Mouse (Mus musculus) G1E (cell line): Measurements from ENCODE around the gene St8sia1. TPM values are rescaled to one million over a fixed set of nuclear protein-coding genes. Genes with fewer than 3 reads are reported as not detected.
A peak's percentile ranks its signal among the peaks of the same experiment; 100 is the strongest.

Experiments used
- ATAC-seq: 2 replicates; pipeline ENCODE4 v1.8.0; 2016; ENCODE audit warnings: mild to moderate bottlenecking; ENCODE audit not compliant: insufficient number of reproducible peaks, poor library complexity, low FRiP score, severe bottlenecking; ENCODE audit errors: extremely low read depth
- DNase-seq: peaks from one replicate; pipeline ENCODE4 v3.0.0; 2012; ENCODE audit warnings: low spot score
- H3K27me3 ChIP-seq: 2 replicates; pipeline ENCODE4 v1.6.1; 2012; ENCODE audit warnings: mild to moderate bottlenecking, low read length, inconsistent platforms; ENCODE audit not compliant: insufficient read depth
- H3K36me3 ChIP-seq: replicated peaks from 2 replicates; pipeline ENCODE3; 2012; ENCODE audit warnings: mild to moderate bottlenecking, inconsistent platforms
- H3K4me1 ChIP-seq: 2 replicates; pipeline ENCODE4 v1.6.1; 2012; ENCODE audit warnings: low read depth, low read length, inconsistent platforms, mixed read lengths; ENCODE audit not compliant: insufficient read depth
- H3K4me3 ChIP-seq: 2 replicates; pipeline ENCODE4 v1.5.1; 2012; ENCODE audit warnings: low read depth, mild to moderate bottlenecking, inconsistent platforms, low read length, moderate library complexity, mixed read lengths
- H3K9me3 ChIP-seq: replicated peaks from 2 replicates; pipeline ENCODE4 v1.6.1; 2012; ENCODE audit warnings: inconsistent platforms
- CTCF ChIP-seq: IDR thresholded peaks from 2 replicates; pipeline ENCODE4 v1.5.1; 2012; ENCODE audit warnings: low read depth, low read length, inconsistent platforms, mixed read lengths
- GATA1 ChIP-seq: IDR thresholded peaks from 2 replicates; pipeline ENCODE4 v1.6.1; 2012; ENCODE audit warnings: borderline replicate concordance, low read length, inconsistent platforms, mixed read lengths
- GATA2 ChIP-seq: IDR thresholded peaks from 2 replicates; pipeline ENCODE4 v1.6.1; 2012; ENCODE audit warnings: low read depth, low read length, inconsistent platforms, borderline replicate concordance
- POLR2AphosphoS5 ChIP-seq: IDR thresholded peaks from 2 replicates; pipeline ENCODE4 v1.6.1; 2012; ENCODE audit warnings: low read depth, low read length, inconsistent platforms; ENCODE audit not compliant: insufficient replicate concordance
- TAL1 ChIP-seq: conservative IDR thresholded peaks from 2 replicates; pipeline ENCODE4 v1.6.1; 2012; ENCODE audit warnings: low read depth, low read length, inconsistent platforms, mixed read lengths
- polyA plus RNA-seq: library from polyadenylated mRNA; stranded (reverse); fragments of >175 nt; gene quantifications from 2 replicates; pipeline ENCODE4 v1.2.3, GENCODE M21; 2012
- total RNA-seq, 2 experiments: library from RNA; stranded (forward) in 1 of 2; stranded (reverse) in 1 of 2; fragments of 200-1000 nt in 1 of 2; fragments of >200 nt in 1 of 2; fragmentation: Nextera tagmentation in 1 of 2; gene quantifications; 2 replicates each; pipeline ENCODE4 v1.2.3; 2014 to 2017

The St8sia1 gene
- total and polyA plus RNA-seq, 3 experiments = 0.11 TPM; not detected in 2

- Histone ChIP-seq H3K4me3 (peak overlapping the region; percentile 28; the same call in 1 of the 2 replicates), H3K4me1 (peaks cover 27% of the 10 kb centered on the region), H3K36me3 (no peaks in the 10 kb centered on the region), H3K27me3 (no peaks in the 10 kb centered on the region), H3K9me3 (peaks cover 5% of the 10 kb centered on the region; the same call in 1 of the 2 replicates)
- ATAC-seq (peak; percentile 29), DNase-seq (no peak)
- no peak for TF ChIP-seq POLR2AphosphoS5
- no peak for TF ChIP-seq GATA1
- no peak for TF ChIP-seq TAL1
- TF ChIP-seq CTCF = no peak
- TF ChIP-seq GATA2 = no peak
Observed at GRCm38 (mm10) chr6:142908911-142909770, 55.1 kb downstream of the St8sia1 start.

- peaks cover 27% of the 10 kb centered on the region for H3K4me1 ChIP-seq
- peaks cover 5% of the 10 kb centered on the region; the same call in 1 of the 2 replicates for H3K9me3 ChIP-seq
- ATAC-seq = peak; percentile 96
- no peak overlapping the region; the same call in 1 of the 2 replicates for H3K4me3 ChIP-seq
- H3K27me3 ChIP-seq = no peaks in the 10 kb centered on the region
- peak; percentile 16 for DNase-seq
- TF ChIP-seq TAL1 (peak; percentile 99), GATA2 (no peak), POLR2AphosphoS5 (no peak)
- H3K36me3 ChIP-seq = no peaks in the 10 kb centered on the region
Observed at GRCm38 (mm10) chr6:142908412-142908811, 55.8 kb downstream of the St8sia1 start.

GRCm38 (mm10) chr6:142895371-142895770 lies 68.9 kb downstream of the St8sia1 start:
- TF ChIP-seq TAL1 (no peak), GATA2 (no peak), CTCF (no peak), POLR2AphosphoS5 (no peak), GATA1 (no peak)
- Histone ChIP-seq H3K9me3 (no peaks in the 10 kb centered on the region; the same call in 1 of the 2 replicates), H3K4me1 (peaks cover 15% of the 10 kb centered on the region), H3K36me3 (no peaks in the 10 kb centered on the region), H3K4me3 (no peak overlapping the region), H3K27me3 (no peaks in the 10 kb centered on the region)
- ATAC-seq (no peak), DNase-seq (no peak)

- H3K4me1 ChIP-seq = peaks cover 20% of the 10 kb centered on the region
- TF ChIP-seq TAL1 (no peak), GATA1 (no peak), POLR2AphosphoS5 (no peak), GATA2 (no peak), CTCF (no peak)
- no peaks in the 10 kb centered on the region for H3K36me3 ChIP-seq
- no peak for DNase-seq
- H3K9me3 ChIP-seq = no peaks in the 10 kb centered on the region; the same call in 1 of the 2 replicates
- no peaks in the 10 kb centered on the region for H3K27me3 ChIP-seq
- no peak overlapping the region for H3K4me3 ChIP-seq
- ATAC-seq = no peak
Observed at GRCm38 (mm10) chr6:142893716-142894115, 70.5 kb downstream of the St8sia1 start.

- ATAC-seq (no peak), DNase-seq (no peak)
- no peaks in the 10 kb centered on the region for H3K9me3 ChIP-seq
- no peak overlapping the region for H3K4me3 ChIP-seq
- peaks cover 23% of the 10 kb centered on the region for H3K4me1 ChIP-seq
- peaks cover 6% of the 10 kb centered on the region for H3K27me3 ChIP-seq
- no peak for TF ChIP-seq GATA2
- TF ChIP-seq CTCF = no peak
- no peak for TF ChIP-seq TAL1
- TF ChIP-seq GATA1 = no peak
- no peak for TF ChIP-seq POLR2AphosphoS5
- no peaks in the 10 kb centered on the region for H3K36me3 ChIP-seq
Observed at GRCm38 (mm10) chr6:142890321-142890720, 73.9 kb downstream of the St8sia1 start.

GRCm38 (mm10) chr6:142888970-142889740 lies 75.1 kb downstream of the St8sia1 start:
- ATAC-seq (no peak), DNase-seq (no peak)
- Histone ChIP-seq H3K27me3 (peaks cover 6% of the 10 kb centered on the region), H3K9me3 (no peaks in the 10 kb centered on the region), H3K4me1 (peaks cover 26% of the 10 kb centered on the region), H3K36me3 (no peaks in the 10 kb centered on the region), H3K4me3 (no peak overlapping the region)
- TF ChIP-seq CTCF = no peak
- no peak for TF ChIP-seq GATA1
- TF ChIP-seq GATA2 = no peak
